Mouse (Mus musculus): ENCODE results near the gene Col25a1.

Col25a1 gene

GRCm38 (mm10) chr3:130256610-130257009 is 125.3 kb downstream of the Col25a1 start:
- no peak for DNase-seq

DNA sequence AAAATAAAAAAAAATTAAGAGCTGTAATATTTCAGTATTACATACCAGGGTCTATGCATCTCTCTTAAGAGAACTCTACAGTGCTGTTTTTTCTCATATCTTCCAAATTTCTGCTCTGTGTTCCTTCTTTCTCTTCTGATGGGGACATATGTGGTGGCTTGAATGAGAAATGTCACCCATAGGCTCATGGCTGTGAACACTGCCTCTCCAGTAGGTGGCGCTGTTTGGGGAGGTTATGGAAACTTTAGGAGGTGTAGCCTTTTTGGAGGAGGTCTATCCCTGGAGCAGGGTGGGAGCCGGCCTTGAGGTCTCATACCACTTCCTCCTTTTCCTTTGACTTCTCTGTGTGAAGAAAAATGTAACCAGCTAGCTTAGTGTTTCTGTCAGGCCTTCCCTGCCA is 128.4 kb downstream of the Col25a1 start:
- no peak for DNase-seq

GRCm38 (mm10) chr3:130260316-130260715 is 129.0 kb downstream of the Col25a1 start:
- DNase-seq, result peak; percentile 13

DNA sequence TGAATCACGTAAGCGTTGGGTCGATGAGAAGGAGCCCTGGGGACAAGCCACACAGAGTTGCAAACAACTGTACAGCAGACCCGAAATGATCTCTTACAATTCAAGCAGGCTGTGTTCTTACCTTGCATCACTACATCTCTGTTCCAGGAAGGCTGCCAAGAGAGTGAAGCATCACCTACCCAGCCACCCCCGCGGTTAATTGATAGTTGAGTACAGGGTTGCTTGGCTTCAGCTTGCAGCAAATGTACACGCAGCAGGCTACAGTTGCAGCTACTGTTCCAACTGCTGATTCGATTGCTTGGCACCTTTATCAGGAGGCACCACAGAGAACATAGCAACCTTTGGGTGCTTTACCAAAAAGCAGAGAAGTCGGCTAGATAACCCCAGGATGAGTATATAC is 133.8 kb downstream of the Col25a1 start:
- DNase-seq, result no peak

DNA sequence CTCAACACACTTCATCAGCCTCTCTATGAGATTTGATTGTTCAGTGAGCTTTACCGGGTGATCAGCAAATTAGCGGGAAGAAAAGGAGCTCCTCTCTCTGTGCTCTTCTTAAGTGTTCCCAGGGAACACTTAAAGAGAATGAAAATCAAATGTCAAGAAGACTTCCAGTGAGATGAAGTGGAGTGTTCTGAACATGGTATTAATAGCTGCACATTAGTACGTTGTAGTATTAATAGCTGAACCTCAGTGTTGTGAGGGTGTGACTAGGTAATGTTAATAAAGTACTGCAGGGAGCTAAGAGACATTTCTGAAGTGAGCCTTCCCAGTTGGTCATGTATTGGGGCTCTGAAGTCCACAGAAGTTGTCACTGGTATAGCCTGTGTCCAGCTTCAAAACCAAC is 139.2 kb downstream of the Col25a1 start:
- DNase-seq, result no peak

GRCm38 (mm10) chr3:130273949-130274348 is 142.6 kb downstream of the Col25a1 start:
- no peak for DNase-seq

GRCm38 (mm10) chr3:130278298-130279050 is 147.2 kb downstream of the Col25a1 start:
- no peak for DNase-seq

DNA sequence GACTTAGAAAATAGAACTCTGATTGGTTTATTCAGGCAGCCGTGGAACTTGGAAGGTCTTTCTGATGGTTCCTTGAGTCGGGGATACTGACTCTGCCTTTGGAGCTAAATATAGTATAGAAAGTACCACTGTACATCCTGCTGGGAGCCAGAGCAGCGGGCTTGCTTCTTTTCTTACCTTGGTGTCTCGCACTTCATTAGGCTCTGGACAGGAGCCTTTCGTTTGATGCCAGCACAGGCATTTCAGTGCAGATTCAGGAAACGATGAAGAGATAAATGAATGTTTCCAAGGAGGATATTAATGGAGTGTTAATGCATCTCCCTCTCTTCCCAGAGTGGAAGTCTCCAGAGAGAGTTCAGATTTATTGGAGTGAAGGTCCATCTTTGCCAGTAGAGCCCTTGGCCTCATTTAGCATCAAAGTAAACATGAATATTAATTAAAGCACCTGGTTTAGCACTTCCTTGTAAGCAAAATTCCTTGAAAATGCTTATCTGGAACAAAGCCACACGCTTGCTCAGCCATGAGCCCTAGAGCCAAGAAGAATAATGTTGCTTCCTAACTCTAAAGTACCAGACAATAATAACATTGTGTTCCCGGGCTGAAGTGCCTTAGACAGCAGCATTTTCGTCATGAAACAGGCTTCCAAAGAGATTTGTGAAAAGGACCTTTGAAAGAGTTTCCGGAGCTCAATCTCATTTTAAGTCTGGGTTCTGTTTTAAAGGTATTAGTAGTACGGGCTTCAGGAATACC is 151.9 kb downstream of the Col25a1 start:
- DNase-seq, result no peak

DNA sequence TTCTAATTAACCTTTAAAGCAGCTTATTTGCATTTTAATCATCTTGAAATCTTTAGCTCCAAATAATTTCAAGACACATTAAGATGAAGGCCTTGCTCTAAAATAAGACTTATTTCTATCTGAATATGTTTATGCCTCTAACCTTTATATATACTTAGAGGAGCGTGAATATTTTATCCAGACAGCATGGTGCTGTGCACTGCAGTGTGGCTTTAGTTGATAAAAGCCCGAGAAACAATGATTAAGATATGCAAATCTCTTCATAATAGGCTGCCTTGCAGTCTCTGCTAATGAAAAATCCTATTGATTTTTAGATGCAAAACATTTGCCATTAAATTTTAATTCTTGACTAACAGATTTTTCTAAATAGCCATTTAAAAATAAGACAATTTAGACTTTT is 156.8 kb downstream of the Col25a1 start:
- no peak for DNase-seq

GRCm38 (mm10) chr3:130288756-130289155 is 157.5 kb downstream of the Col25a1 start:
- no peak for DNase-seq

- no peak for DNase-seq
These were observed 157.9 kb downstream of the Col25a1 start for GRCm38 (mm10) chr3:130289220-130289619.

GRCm38 (mm10) chr3:130290175-130290574 is 158.9 kb downstream of the Col25a1 start:
- no peak for DNase-seq

GRCm38 (mm10) chr3:130290672-130291071 is 159.4 kb downstream of the Col25a1 start:
- no peak for DNase-seq

GRCm38 (mm10) chr3:130291926-130292325 is 160.6 kb downstream of the Col25a1 start:
- DNase-seq, result no peak

DNA sequence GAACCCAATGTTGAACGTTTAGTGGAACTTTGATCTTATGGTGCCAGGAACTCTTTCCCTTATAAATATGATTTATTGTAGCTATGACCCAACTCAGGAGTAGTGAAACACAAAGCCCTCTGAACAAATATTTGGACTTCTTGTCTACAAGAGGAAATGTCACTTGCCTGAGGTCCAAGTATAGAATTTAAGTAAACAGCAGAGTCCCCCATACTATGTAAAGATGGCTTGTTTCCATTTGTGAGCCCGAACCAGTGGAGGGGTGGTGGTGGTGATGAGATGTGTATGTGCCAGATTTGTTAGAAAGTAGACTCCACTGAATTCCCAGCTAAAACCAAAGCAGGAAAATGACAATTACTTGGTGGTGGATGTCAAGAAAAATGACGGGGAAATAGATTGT is 169.2 kb downstream of the Col25a1 start:
- no peak for DNase-seq

DNA sequence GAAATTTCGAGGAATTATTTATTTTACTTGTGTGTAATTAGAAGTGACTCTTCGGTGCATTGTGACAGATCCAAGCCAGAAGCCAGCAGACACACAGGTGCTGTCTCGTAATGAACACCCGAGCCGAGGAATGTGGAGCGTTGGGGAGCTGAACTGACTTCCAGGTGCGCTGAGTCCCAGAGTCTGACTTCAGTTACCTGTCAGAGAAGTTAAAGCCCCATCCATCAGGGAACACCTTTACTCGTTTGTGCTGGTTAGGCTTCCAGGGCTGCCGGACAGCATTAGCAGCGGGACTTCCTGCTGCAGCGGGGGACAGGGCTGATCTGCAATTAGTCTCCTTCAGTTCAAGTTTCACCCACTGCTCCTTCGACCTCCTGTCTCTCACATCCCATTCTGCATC is 172.3 kb downstream of the Col25a1 start:
- DNase-seq, result no peak

DNA sequence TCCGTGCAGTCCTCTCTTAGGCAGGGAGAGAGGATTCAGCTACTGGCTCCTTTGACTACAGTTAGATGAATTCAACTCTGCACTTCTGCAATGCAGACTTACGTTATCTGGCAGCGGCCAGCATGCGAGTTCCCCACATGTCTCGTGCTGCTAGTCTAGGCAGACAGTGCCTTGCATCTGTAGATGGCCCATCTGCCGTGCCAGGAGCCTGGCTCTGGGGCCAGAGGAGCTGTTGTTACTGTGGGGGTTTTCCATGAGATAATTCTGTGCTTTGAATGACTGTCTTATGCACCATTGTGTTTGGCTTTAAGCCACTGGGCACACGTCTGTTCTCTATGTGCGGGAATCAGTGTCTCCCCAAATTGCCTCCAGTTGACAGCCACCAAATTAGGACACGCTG is 173.5 kb downstream of the Col25a1 start:
- no peak for DNase-seq

DNA sequence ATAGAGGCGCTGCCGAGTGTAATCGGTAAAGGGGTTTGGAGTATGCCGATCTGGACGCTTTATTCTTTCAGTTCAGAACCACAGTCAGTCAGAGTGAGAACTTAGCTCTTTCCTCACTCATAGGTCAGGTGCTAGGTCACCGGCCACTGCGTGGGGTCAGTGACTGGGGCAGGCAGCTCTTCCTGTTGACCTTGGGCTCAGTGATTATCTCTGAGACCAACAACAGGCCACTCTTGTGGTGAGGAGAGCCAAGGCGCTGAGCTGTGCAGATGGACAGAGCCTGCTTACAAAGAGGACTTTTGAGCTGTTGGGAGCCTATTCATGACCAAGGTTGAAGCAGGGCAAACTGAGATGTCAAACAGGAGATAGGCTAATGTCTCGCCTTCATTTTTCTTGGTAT is 174.4 kb downstream of the Col25a1 start:
- DNase-seq, result no peak

- DNase-seq, result no peak
These were observed 178.0 kb downstream of the Col25a1 start for GRCm38 (mm10) chr3:130309277-130309676.

DNA sequence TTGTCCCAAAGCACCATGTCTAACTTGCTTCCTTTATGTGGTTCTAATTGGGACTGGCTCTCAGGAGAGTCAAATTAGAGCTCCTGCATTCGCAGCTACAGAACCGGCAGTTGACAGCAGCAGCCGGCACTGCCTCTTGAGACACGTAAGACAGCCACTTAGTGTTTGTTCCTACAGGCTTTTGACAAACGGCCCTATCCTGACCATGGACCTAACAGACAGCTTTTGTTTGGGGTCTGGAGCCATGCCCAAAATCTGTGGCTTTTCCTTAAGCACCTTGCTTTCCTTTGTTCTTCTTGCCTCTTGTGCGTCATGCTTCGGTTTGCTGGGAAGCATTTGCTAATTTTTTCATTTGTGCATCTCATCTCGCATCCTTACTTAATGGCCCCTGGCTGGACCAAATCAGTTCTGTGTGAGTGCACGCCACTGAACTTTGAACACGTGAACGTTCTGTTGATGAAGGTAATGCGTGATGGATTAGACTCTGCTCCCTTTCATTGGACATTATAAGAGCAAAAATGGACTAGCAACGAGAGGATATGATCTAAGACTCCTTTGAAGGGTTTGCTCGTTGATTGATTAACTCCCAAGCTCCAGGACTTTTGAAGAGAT is 179.5 kb downstream of the Col25a1 start:
- no peak for DNase-seq

- DNase-seq, result peak; percentile 10
These were observed 181.9 kb downstream of the Col25a1 start for GRCm38 (mm10) chr3:130313246-130313645.

GRCm38 (mm10) chr3:130327039-130328015 is 196.0 kb downstream of the Col25a1 start:
- DNase-seq, result no peak

GRCm38 (mm10) chr3:130328909-130329308 is 197.6 kb downstream of the Col25a1 start:
- no peak for DNase-seq

Data from lung, postnatal 36 days (tissue).